Mouse (Mus musculus): Measurements from ENCODE around the gene Ptpro.

Ptpro gene

DNA sequence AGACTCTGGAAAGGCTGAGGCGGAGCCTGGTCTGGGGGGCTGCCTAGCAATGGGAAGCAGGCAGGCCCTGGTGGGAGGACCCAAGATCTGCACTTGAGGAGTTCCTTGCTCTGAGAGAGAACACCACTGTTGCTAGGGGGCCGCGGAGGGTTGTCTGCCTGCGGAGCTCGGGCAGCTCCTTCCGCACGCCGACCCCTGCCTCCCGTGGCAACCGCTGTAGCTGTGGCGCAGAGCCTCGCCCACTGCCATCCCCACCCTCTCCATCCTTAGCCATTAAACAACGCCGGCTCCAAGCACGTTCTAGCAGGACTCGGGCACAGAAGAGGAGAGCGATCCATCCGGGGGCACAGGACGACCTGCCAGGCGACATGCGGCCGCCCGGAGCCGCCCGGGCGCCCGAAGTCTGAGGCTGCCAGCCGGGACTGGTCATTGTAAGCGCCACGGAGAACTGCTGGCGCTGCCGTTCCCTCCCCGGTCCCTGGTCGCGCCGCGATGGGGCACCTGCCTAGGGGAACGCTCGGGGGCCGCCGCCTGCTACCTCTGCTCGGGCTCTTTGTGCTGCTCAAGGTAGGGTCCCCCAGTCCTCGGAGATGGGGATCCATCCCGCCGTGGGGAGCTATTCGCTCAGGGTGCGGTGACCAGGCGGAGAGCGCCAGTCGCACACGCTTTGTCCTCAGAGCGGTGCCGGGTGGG is at the start of gene Ptpro:
Gene Ptpro (plus strand): TSS at position 126 of the 693 bp plus-strand sequence.
- 2% methylated on average over 53 of the region's 53 CpGs for WGBS

DNA sequence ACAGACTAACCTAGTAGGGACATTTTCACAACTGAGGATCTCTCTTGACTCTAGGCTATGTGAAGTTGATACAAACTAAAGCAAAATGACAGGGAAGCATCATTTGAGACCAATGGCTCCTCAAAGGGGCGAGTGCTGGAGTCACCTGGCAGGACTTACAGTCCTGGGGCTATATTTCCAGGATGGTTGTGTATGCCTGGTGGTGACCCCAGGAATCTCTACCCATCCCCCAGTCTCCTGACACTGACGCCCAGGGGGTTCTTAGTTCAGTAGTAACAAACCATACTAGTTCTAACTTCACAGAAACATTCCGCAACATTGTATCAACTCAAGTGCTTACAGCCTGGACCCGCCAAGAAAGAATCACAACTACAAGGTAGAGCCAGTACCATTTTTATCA is 49.5 kb upstream of the Ptpro start:
- WGBS, result 89% methylated on average over 4 of the region's 4 CpGs

DNA sequence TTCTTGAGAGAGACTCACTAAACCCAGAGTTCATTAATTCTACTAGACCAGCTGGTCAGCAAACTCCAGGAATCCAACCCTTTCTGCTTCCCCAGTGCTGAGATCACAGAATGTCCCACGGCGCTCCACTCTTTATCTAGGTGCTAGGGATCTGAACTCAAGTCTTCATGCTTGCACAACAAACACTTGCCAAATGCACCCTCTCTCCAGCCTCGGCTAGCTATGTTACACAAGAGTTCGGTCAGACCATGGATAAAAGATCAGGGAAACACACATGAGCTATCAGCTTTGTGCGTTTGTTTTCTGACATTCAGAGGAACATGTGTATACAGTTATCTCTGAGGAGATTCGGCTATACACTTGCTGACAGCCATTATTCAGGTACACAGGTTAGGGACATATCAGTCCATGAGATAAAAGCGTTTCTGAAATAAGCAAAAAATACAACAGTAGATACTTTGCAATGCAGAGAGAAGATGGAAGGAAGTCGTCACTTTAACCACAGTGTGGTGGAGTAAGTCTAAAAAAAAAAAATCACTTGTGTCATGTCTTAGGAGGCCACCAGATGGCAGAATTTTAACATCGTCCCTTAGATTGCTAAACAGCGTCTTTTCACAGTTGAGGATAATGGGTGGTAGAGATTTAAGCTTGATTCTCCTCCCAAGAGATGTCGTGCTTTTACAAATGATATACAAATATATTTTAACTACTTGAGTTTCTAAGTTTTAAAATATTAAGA is 46.3 kb upstream of the Ptpro start:
- 47% methylated on average over 11 of the region's 11 CpGs for WGBS

DNA sequence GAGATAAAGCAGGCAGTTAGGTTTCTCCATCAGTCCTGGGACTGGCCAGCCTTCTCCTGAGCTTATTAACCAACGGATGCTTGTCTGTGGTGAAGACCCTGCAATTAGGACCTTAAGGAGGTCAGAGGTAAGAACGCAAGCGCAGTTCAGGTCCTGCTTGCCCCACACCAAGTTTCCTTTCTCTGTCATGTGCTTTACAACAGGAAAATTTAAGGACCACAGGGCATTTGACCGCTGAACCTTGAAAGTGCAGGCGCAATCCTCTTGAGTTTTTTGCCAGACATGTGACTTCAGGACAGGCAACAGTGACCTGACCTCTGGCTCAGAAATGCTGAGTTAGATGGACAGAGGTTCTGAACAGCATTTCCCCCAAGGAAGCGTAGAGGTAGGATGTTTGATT is 45.0 kb upstream of the Ptpro start:
- WGBS, result 97% methylated on average over 6 of the region's 6 CpGs

DNA sequence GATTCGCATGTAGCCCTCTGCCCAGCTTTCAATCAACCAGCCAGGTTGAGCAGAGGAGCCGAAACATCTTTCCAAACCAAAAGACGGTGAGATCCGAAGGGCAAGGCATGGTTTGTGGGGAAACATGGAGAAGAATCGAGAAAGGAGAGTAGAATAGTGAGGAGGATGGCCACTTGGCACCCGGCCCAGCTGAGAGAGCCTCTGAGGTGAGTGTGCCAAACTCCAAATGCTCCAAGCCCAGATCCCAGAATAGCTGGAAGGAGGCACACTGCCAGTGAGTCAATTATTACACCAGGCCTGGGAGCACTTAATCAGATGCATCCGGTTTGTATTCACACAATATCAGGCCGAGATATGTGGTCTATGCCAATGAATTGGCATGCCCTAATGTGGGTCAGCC is 42.1 kb upstream of the Ptpro start:
- WGBS, result 68% methylated on average over 8 of the region's 8 CpGs

DNA sequence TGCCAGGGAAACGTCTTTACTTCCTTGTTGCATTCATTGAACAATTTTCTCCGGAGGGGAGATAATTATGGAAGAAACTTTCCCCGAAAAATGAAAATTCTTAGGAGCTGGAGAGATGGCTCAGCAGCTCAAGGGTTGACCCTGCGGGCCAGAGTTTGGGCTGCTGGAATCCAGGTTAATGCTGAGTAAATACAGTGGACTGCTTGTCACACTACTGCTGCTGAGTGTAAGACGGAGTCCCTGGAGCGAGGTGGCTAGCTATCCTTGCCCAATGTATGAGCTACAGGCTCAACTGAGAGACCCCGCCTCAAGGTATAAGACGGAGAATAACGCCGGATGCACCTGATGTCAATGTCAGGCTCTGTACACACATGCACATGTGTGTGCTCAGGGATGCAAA is 41.1 kb upstream of the Ptpro start:
- 94% methylated on average over 10 of the region's 10 CpGs for WGBS

DNA sequence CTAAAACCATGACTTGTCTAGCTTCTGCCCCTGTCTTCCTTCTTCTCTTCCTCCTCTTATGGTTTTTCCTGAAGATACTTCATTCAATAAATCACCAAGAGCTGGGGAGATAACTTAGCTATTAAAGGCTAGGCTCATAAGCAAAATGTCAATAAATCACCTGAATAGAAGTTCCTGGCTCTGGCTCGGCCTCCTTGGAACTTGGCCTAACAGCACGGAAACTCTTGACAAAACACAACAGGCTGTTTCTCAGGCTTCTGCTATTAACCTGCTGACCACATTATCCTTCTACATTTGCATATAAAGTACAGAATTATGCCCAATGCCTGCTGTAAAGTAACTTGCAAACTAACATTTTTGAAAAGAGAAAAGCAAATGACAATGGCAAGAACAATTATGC is 40.7 kb upstream of the Ptpro start:
- WGBS, result 85% methylated on average over 2 of the region's 2 CpGs

DNA sequence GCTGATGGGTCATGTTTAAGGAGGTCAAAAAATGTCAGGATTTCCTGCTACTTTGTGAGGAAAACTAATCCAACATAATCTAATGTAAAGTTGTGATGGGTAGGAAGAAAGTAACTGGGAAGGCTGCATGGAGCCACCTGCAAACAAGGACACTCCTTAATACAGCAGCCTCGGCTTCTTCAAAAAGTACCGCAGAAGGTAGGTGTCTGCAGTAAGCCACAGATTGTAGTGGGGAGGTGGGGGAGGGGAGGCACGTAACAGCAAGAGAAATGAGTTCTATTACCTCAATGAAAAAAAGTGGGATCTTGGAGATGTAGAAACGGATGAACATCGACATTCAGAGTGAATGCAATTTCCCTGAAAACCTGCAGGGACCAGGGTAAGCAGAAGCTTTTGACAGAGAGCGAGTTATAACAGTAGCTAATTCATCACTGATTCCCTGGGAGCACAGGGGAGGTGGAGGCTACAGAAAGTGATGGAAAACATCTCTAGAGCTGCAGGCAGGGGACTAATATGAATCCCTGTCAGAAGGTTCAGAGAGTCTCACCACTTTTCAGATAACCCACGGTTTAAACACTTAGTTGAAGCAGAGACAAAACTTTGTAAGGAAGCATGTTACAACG is 34.2 kb upstream of the Ptpro start:
- WGBS, result 88% methylated on average over 8 of the region's 8 CpGs

DNA sequence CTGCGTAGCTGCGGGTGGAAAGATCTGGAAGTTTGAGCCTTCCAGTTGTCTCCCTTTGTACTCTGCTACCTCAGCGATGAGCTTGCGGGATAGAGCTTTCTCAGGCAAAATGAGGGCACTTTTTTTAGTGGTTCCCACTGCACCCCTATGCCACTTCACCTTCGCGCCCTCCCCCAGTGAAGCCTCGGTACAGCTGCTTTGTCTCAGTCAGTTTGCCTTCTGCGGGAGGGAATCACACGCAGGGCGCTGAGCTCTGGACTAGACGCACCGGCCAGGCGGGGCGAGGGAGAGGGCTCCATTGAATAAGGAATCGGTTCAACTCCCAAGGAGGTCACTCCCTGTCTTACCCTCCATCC is 746 bp downstream of the Ptpro start:
- WGBS, result 1% methylated on average over 15 of the region's 15 CpGs

DNA sequence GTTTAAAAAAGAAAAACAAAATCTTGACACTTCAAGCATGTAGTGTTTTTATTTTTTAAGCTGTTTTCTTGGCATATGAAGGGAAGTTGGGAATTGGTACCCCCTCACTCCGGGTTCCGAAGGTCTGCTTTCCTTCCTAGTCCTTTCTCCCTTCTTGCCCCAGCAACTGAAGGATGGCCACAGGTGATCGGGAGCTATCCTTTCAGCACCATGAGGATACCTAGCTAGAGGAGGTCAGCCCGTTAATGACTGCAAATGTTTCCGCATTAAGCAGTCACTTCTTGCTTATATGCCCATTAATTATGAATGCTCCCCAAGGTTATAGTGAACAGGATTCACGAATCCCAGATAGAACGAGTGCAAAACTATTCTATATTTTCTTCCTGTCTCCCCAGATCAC is 1.3 kb downstream of the Ptpro start:
- WGBS, result 20% methylated on average over 7 of the region's 7 CpGs

DNA sequence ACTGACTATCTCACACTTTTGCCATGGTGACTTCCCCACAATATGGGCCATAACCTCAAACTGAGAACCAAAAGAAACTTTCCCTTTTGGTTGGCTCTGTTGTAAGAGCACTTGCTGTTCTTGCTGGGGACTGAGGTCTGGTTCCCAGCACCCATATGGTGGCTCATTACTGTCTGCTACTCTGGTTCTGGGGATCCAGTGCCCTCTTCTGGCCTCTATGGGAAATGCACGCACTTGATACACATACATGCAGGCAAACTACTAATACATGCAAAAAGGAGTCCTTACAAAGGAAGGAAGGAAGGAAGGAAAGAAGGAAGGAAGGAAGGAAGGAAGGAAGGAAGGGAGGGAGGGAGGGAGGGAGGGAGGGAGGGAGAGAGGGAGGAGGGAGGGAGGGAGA is 8.9 kb downstream of the Ptpro start:
- WGBS, result 95% methylated on average over 1 of the region's 1 CpGs

DNA sequence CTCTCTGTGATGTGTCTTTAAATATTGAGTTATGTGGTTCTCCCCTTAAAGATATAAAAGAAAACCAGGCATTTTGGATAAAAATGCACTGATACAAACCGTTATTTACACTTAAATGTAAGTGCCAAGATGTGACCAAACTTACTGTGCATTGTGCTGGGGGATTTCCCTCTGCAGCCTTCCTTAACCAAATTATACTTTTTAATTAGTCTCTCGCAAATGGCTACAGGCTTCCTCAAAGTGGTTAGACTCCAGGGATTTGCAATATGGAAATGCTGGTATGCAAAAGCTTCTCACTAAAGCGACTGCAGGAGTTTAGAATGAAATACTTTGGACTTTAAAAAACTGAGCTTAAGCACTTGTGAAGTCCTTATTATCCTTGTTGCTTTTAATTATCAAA is 10.0 kb downstream of the Ptpro start:
- 43% methylated on average over 3 of the region's 3 CpGs for WGBS

DNA sequence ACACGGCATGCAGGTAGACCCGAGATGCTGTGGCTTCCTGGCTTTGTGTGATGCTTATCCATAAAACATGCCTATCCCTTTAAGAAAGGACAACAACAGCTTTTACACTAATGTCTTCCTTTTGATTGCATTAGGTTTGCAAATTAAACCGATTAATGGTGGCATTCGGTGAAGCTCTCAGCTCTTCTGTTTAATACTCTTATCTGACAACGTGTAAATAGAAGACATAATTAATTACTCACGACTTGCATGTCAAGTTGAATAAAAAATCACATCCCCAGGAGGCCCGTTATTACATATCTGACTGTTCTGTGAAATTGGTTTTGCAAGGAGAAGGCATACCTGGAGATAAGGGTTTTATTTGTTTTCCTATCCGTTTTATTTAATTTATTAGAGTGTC is 15.9 kb downstream of the Ptpro start:
- WGBS, result 64% methylated on average over 8 of the region's 8 CpGs

DNA sequence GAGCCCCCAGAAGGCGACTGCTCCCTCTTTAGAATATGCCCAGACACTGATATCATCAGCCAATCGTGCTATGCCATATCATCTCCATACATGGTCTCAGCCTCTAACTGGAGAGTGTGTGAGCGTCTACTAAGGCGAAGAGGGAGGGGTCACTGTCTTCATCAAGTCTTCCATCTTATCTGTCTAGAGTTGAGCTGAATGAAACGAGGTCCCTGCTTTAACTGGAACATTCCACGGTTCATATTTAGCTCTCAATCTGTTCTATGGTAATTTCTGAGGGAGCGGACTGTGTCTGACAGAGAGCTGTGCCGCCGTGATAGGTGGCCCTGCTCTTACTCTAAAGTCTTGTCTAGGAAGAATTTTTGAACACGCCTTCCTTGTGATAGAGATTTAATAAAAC is 16.5 kb downstream of the Ptpro start:
- 62% methylated on average over 10 of the region's 10 CpGs for WGBS

DNA sequence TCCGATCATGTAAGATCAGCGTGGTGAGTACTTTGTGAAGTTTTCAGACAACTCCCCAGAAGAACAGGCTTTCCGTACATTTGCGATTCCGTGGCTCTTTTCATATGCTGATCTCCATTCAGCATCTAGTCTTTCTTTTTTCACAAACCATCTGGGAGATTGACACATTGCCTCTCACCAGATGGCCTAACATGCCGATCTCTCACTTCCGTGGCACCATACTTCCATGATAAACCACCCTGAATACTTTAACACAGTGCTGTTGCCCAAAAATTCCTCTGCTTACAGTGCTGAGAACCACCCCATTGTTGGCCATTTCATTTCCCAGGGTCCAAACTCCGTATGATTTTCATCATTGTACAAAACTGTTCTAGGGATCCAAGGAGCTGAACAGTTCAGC is 20.4 kb downstream of the Ptpro start:
- 56% methylated on average over 8 of the region's 8 CpGs for WGBS

DNA sequence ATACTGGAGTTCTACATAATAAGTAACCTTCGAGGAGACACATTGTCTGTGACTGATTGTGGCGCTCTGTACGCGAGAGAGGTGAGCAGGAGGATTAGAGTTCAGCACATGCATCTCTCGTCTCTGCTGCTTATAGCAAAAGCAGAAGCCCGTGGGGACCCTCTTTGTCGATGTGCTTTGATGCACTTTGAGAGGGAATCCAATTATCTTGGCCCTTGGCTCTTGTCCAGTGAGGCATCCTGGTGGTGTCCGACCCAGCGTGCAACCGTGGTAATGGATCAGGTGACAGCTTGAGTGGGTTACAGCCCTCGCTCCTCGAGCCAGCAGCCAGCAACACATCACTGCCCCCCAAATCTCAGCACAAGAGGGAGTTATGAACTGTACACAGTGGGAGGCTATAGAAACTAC is 25.5 kb downstream of the Ptpro start:
- WGBS, result 62% methylated on average over 12 of the region's 12 CpGs

DNA sequence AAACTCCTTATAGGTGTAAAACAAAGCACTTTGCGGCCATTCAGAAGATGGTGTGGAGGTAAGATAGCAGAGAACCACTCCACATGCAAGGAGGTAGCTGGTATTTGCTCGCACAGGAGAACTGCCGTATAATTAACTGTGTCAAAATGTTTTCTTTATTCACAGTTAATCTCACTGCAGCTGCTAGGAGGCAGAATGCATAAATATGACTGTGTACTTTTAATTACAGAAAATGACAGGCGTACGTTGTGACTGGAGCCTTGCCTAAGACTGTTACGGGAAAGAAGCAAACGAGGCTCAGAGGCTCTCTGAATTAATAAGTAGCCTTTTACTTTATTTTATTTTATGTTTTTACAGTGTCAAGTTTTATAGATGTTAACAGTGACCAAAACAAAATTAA is 27.5 kb downstream of the Ptpro start:
- WGBS, result 81% methylated on average over 7 of the region's 7 CpGs

DNA sequence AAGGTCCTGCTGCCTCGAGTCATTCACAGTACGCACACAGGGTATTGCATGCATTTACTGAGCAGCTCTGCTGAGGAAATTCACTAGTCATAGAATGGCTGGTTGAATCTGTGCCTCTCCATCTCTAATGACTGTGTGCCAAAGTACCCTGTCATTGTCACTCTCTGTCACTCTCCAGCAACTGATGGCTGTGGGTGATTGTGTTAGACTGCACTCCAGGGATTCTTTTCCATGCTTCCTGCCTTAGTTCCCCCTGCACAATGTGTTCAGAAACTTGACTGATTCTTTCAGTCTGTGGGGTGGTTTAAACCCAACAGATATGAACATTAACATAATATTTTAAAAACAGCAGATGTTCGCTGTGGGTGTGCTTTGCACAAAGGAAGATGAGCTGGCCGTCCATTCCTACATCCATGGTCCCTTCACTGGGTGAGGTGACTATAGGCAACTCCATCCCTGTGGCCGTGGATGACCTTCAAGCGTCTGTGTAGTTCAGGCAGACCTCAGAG is 29.5 kb downstream of the Ptpro start:
- 55% methylated on average over 6 of the region's 6 CpGs for WGBS

DNA sequence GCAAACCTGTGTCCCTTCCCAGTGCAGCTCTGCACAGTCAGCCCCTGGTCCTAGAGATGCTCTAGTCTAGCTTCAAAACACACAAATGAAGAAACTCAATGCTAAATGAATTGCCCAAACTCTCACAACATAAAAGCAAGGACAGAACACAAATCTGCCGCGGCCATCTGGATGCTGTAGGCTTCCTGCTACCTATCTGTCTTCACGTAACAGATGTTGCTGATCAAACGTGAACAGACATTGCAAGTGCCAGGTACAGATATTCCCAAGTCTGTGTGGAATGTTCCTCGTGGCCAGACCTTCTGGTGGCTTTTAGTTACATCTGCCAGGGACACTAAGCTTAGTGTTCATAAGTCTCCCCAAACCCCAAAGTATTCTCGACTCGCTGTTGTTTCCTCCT is 29.9 kb downstream of the Ptpro start:
- WGBS, result 57% methylated on average over 7 of the region's 7 CpGs

DNA sequence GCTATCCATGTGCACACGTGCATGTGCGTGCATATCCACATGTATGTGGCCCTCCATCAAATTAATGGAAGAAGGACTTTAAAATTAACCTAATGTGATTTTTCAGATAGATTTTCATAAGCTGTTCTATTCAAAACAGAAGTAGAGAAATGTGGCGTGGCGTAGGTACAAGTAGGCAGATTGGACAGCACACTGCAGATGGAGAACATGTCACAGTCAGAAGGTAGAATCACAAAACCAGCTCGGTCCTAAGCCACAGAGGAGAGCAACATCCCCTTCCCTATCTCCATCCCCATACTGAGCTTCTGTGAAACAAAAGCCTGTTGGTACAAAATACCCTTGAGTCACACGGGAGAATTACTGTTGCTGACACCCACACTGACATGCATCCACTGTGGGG is 34.3 kb downstream of the Ptpro start:
- 87% methylated on average over 6 of the region's 6 CpGs for WGBS

DNA sequence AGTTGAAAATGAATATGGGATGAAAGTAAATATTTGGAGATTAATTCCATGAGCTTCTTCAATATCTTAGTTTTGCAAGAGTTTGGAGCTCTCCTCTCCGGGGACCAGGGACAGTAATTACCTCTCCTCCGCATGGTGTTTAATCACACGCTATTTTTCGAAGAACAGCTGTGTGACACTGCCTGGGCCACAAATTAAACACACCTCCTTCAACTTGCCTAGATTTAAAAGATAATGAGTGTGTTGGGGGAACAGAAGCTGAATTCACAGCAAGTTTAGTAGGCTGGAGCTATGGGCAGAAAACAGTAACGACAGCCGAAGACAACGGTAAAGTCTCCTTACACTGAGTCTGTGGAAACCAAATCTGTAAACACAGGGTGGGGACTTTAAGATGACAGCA is 35.7 kb downstream of the Ptpro start:
- WGBS, result 75% methylated on average over 7 of the region's 7 CpGs

DNA sequence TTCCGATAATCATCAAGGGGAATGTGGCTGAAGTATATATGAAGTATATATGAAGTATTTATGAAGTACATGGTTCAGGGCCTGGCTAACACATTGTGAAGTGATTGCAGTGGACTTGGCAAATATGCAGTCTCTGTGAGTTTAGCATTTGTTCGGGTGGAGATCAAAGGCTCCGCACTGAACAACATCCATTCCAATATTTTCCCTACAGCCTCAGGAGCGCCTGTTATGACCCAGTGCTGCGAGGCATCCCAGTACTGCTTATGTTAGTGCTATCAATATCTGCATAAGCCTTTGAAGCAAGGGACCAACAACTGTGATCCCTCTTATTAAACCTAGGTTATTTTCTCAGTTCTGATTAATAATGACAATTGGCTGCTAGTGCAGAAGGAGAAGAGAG is 36.1 kb downstream of the Ptpro start:
- 94% methylated on average over 5 of the region's 5 CpGs for WGBS

DNA sequence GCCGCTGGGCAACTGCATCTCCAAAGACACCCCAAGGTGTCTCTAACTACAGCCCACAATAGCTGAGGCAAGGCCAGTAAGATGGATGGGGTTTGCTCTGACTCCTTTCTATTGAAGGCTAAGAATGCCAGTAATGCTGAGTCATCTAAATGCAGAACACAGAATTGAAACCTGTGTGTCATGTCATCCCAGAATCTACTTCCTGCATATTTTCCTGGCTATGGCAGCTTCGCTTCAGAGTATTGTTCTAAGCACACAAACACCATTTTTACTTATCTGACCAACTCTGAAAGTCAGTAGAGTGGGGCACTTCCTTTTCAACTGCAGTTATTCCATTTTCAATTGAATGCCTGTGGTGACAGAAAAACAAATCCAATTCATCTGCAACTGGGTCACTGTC is 40.3 kb downstream of the Ptpro start:
- WGBS, result 83% methylated on average over 2 of the region's 2 CpGs
